29 mouse cellular contexts compared by ENCODE assay signal in the genomic region with DNA sequence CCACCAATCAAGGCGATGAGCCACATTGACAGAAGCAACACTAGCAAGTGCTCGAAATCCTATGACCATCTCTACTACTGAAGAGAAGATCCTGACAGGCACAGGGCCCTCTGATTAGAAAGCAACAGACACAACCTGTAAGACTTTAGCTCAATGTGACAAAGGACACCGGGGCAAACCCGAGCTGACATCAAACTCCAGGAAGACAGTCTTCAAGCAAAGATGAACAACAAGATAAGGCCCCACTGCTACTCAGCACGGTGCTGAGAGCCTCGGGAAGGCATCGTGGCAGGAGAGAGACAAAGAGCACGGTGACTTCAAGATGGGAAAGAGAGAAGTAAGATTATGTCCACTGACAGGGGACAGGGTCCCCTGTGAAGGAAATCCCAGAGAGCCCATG. TPM values are rescaled to one million over a fixed set of nuclear protein-coding genes. Genes with fewer than 3 reads are reported as not detected.
A peak's percentile ranks its signal among the peaks of the same experiment; 100 is the strongest.
DNase-seq lines count a peak whose midpoint lies in the region; ATAC-seq and TF ChIP-seq lines count a peak whose summit lies in the region.
"Had no signal": no experiment of that assay in that cellular context is flagged by ENCODE, and none has a peak within 500 bp of the region (broad histone marks: within the 10 kb centered on the region; RNA-seq: fewer than 3 reads in every experiment).

No protein-coding gene starts in this region.

- H3K9me3 ChIP-seq in heart, embryonic 16.5 days (replicated peaks; ENCODE audit: control insufficient read depth, low read length): no peaks in the 10 kb centered on the region
- H3K9me3 ChIP-seq: limb, embryonic 12.5 days; lung, embryonic 15.5 days; midbrain, embryonic 10.5 days; neural tube, embryonic 12.5 days had no signal

- no peak overlapping the region for H3K4me3 ChIP-seq in heart, embryonic 16.5 days (ENCODE audit: low read length)
- H3K4me3 ChIP-seq in thymus, adult 2 months (ENCODE audit: control insufficient read depth, insufficient read depth, low read length): no peak overlapping the region
- H3K4me3 ChIP-seq: heart, embryonic 12.5 days; left cerebral cortex, adult 2 months; limb, embryonic 12.5 days; lung, embryonic 15.5 days; midbrain, embryonic 10.5 days; neural tube, embryonic 12.5 days had no signal

- H3K27ac ChIP-seq in heart, embryonic 16.5 days (ENCODE audit: low read length): no peak overlapping the region
- peak overlapping the region; percentile 9; the same call in 1 of the 2 replicates for H3K27ac ChIP-seq in thymus, adult 2 months (ENCODE audit: control insufficient read depth, insufficient read depth, low read length)
- H3K27ac ChIP-seq: left cerebral cortex, adult 2 months; limb, embryonic 12.5 days; lung, embryonic 15.5 days; midbrain, embryonic 10.5 days; neural tube, embryonic 12.5 days had no signal

- ATAC-seq in heart, embryonic 16.5 days (replicated peaks; ENCODE audit: extremely low read depth, insufficient read depth, low FRiP score): peak; percentile 41; the same call in 1 of the 2 replicates
- ATAC-seq: forebrain, embryonic 16.5 days; hindbrain, embryonic 16.5 days; intestine, embryonic 16.5 days; midbrain, embryonic 16.5 days had no signal

- no peak for DNase-seq in heart, adult 9 months (ENCODE audit: low spot score in 2 of 2)
- peak; percentile 55 for DNase-seq in T-cell, adult 2 months (ENCODE audit: low spot score)
- peak; percentile 28 for DNase-seq in thymus, adult 2 months
- DNase-seq in thymus, postnatal 4 days: peak; percentile 42
- DNase-seq in layer of hippocampus, adult 8-10 months (ENCODE audit: low spot score in 2 of 2): no peak
- DNase-seq in gastrocnemius, postnatal 25 days: no peak
- DNase-seq in liver: no peak
- DNase-seq: adrenal gland, postnatal 25 days; cerebellum, adult 8-10 months; cerebellum, postnatal 25 days; gastrocnemius, postnatal 36 days; heart, adult 18-20 months; heart, postnatal 14 days; kidney, adult 8-10 months; kidney, postnatal 14 days; right cerebral cortex, adult 18-20 months; spleen, adult 18-20 months had no signal

- H3K9ac ChIP-seq in heart, embryonic 16.5 days (ENCODE audit: low read length): no peak overlapping the region
- H3K9ac ChIP-seq: heart, embryonic 12.5 days; limb, embryonic 12.5 days; lung, embryonic 15.5 days; neural tube, embryonic 12.5 days had no signal

- no peak for TF ChIP-seq POLR2A in thymus, adult 2 months (IDR thresholded peaks at IDR 0.05; ENCODE audit: control insufficient read depth, extremely low read depth, insufficient read depth, low read length, poor library complexity)

- peaks cover 3% of the 10 kb centered on the region for H3K4me1 ChIP-seq in heart, embryonic 16.5 days (ENCODE audit: control insufficient read depth, insufficient read depth, low read length)
- peaks cover 42% of the 10 kb centered on the region for H3K4me1 ChIP-seq in thymus, adult 2 months (replicated peaks; ENCODE audit: control insufficient read depth, insufficient read depth, low read length)
- H3K4me1 ChIP-seq: lung, embryonic 15.5 days; neural tube, embryonic 12.5 days had no signal

- H3K4me2 ChIP-seq in heart, embryonic 16.5 days (ENCODE audit: low read depth, low read length): no peak overlapping the region
- H3K4me2 ChIP-seq: heart, embryonic 12.5 days; limb, embryonic 12.5 days; liver, embryonic 11.5 days; lung, embryonic 15.5 days; neural tube, embryonic 12.5 days had no signal

- WGBS in heart, embryonic 16.5 days: 58% methylated on average over 8 of the region's 8 CpGs
- WGBS in thymus, adult 2 months: 19% methylated on average over 8 of the region's 8 CpGs

- H3K36me3 ChIP-seq in heart, embryonic 16.5 days (ENCODE audit: control insufficient read depth, insufficient read depth): peaks cover 6% of the 10 kb centered on the region; the same call in 1 of the 2 replicates
- H3K36me3 ChIP-seq in thymus, adult 2 months (ENCODE audit: control insufficient read depth, insufficient read depth, low read length): no peaks in the 10 kb centered on the region
- H3K36me3 ChIP-seq: limb, embryonic 12.5 days; lung, embryonic 15.5 days; midbrain, embryonic 10.5 days had no signal

- H3K27me3 ChIP-seq in heart, embryonic 16.5 days (ENCODE audit: control insufficient read depth, insufficient read depth, low read length): no peaks in the 10 kb centered on the region
- H3K27me3 ChIP-seq in thymus, adult 2 months (ENCODE audit: control insufficient read depth, insufficient read depth, low read length): no peaks in the 10 kb centered on the region
- H3K27me3 ChIP-seq: heart, embryonic 12.5 days; limb, embryonic 12.5 days; lung, embryonic 15.5 days; neural tube, embryonic 12.5 days had no signal

- no peak for TF ChIP-seq CTCF in thymus, adult 2 months (IDR thresholded peaks at IDR 0.05; ENCODE audit: borderline replicate concordance, control insufficient read depth, extremely low read depth, insufficient read depth, low read length, poor library complexity)

RNA-seq across cellular contexts. Expression of a gene that starts 7.5 kb away (rescaled TPM):
- 59.8 and 61.7 TPM in 2 replicates for polyA plus RNA-seq in heart, embryonic 16.5 days (2015; fragmentation: Nextera tagmentation; extraction: Ambion mirVana)
- polyA plus RNA-seq in thymus, adult 2 months (2012; rRNA removed): 47.8 and 48.5 TPM in 2 replicates
- 100 to 1,000 TPM; 103 to 112 (median 107) TPM for total RNA-seq in layer of hippocampus, adult 8-10 months (2022)
- 10 to 100 TPM; 62.9 to 64.6 TPM for total RNA-seq in gastrocnemius, postnatal 25 days (2021)

RNA-seq across cellular contexts. Expression of a gene that starts 58.9 kb away (rescaled TPM):
- polyA plus RNA-seq in heart, embryonic 16.5 days (2015; fragmentation: Nextera tagmentation; extraction: Ambion mirVana): 39.7 and 40.7 TPM in 2 replicates
- 2.5 and 2.9 TPM in 2 replicates for polyA plus RNA-seq in thymus, adult 2 months (2012; rRNA removed)
- total RNA-seq in layer of hippocampus, adult 8-10 months (2022): 10 to 100 TPM in 3 of 4 experiments, 1 to 10 TPM in 1; 9.8 to 16.8 (median 15.8) TPM
- 10 to 100 TPM; 21.4 to 53.7 TPM for total RNA-seq in gastrocnemius, postnatal 25 days (2021)

Comparison
In these comparisons a context has a peak if more than half of its experiments do, and no peak if none do; other contexts are left out.
1. DNase-seq: peak in T-cell, adult 2 months (single experiment), thymus, adult 2 months (single experiment) and thymus, postnatal 4 days (single experiment); none in heart, adult 9 months (0 of 2), layer of hippocampus, adult 8-10 months (0 of 2), gastrocnemius, postnatal 25 days (single experiment) and liver (single experiment).